Mouse (Mus musculus) heart, embryonic 15.5 days (tissue): ENCODE measurements around the gene Zic4. TPM values are rescaled to one million over a fixed set of nuclear protein-coding genes. Genes with fewer than 3 reads are reported as not detected.

Experiments
- ATAC-seq: fragments of 200-750 bp; cut with Nextera tagmentation; replicated peaks from 2 replicates; pipeline ENCODE4 v1.8.0; 2017; ENCODE audit warnings: low read depth, moderate TSS enrichment; ENCODE audit not compliant: insufficient number of reproducible peaks, insufficient read depth, low FRiP score
- H3K27ac ChIP-seq: fragments of 300-500 bp; sonication (generic); 2 replicates; pipeline ENCODE4 v1.5.1; 2015; ENCODE audit warnings: mild to moderate bottlenecking, inconsistent platforms
- H3K27me3 ChIP-seq: fragments of 300-500 bp; sonication (generic); 2 replicates; pipeline ENCODE4 v1.6.1; 2015; ENCODE audit warnings: inconsistent platforms
- H3K36me3 ChIP-seq: fragments of 300-500 bp; sonication (generic); 2 replicates; pipeline ENCODE4 v1.6.1; 2015; ENCODE audit warnings: mild to moderate bottlenecking, inconsistent platforms
- H3K4me1 ChIP-seq: fragments of 300-500 bp; sonication (generic); replicated peaks from 2 replicates; pipeline ENCODE4 v1.6.1; 2015; ENCODE audit warnings: inconsistent platforms
- H3K4me2 ChIP-seq: fragments of 300-500 bp; sonication (generic); 2 replicates; pipeline ENCODE4 v1.6.1; 2015; ENCODE audit warnings: inconsistent platforms, mild to moderate bottlenecking, moderate library complexity
- H3K4me3 ChIP-seq: fragments of 300-500 bp; sonication (generic); 2 replicates; pipeline ENCODE4 v1.5.1; 2015; ENCODE audit warnings: mild to moderate bottlenecking, inconsistent platforms
- H3K9ac ChIP-seq: fragments of 300-500 bp; sonication (generic); 2 replicates; pipeline ENCODE4 v1.6.1; 2015; ENCODE audit warnings: mild to moderate bottlenecking, inconsistent platforms
- H3K9me3 ChIP-seq: fragments of 300-500 bp; sonication (generic); replicated peaks from 2 replicates; pipeline ENCODE4 v1.6.1; 2016; ENCODE audit warnings: inconsistent platforms
- WGBS: fragments of 180-500 bp; shearing (Covaris S2); methylation state at CpG from one replicate; pipeline ENCODE4 v1.1.7; 2015; ENCODE audit warnings: mixed read lengths; 5-methylcytosine and 5-hydroxymethylcytosine counted together
- polyA plus RNA-seq: library from polyadenylated mRNA; unstranded; fragments of >200 nt; fragmentation: Nextera tagmentation; extraction: Ambion mirVana; gene quantifications from 2 replicates; pipeline ENCODE4 v1.2.1, GENCODE M21; 2015

Gene Zic4
- polyA plus RNA-seq, 1 experiment from 2014 or later: not detected

GRCm38 (mm10) chr9:91364971-91365501, 2.8 kb downstream of the Zic4 start:
- Histone ChIP-seq H3K9ac (no peak overlapping the region), H3K4me2 (peak overlapping the region; percentile 56), H3K27me3 (peaks cover 95% of the 10 kb centered on the region), H3K36me3 (no peaks in the 10 kb centered on the region), H3K4me3 (peak overlapping the region; percentile 41), H3K9me3 (no peaks in the 10 kb centered on the region), H3K4me1 (peaks cover 26% of the 10 kb centered on the region), H3K27ac (no peak overlapping the region)
- ATAC-seq: 0 out of 2 replicates have a peak, but pooled peaks have one; percentile 7
- 1% methylated on average over 37 of the region's 42 CpGs for WGBS

GRCm38 (mm10) chr9:91365664-91366063, 3.5 kb downstream of the Zic4 start, which contains the start of gene Zic1:
Zic1 (minus strand) TSS chr9:91365810.
- no peaks in the 10 kb centered on the region for H3K36me3 ChIP-seq
- H3K4me2 ChIP-seq: peak within 1 kb of the TSS; percentile 56
- no peak for ATAC-seq
- no peak within 1 kb of the TSS for H3K9ac ChIP-seq
- WGBS: 2% methylated on average over 33 of the region's 33 CpGs
- peaks cover 95% of the 10 kb centered on the region for H3K27me3 ChIP-seq
- H3K27ac ChIP-seq: no peak within 1 kb of the TSS
- H3K4me1 ChIP-seq: peaks cover 26% of the 10 kb centered on the region
- no peaks in the 10 kb centered on the region for H3K9me3 ChIP-seq
- peak within 1 kb of the TSS; percentile 41 for H3K4me3 ChIP-seq

GRCm38 (mm10) chr9:91366226-91366998, 4.2 kb downstream of the Zic4 start:
- Histone ChIP-seq H3K27ac (no peak overlapping the region), H3K36me3 (no peaks in the 10 kb centered on the region), H3K9me3 (no peaks in the 10 kb centered on the region), H3K4me1 (peaks cover 26% of the 10 kb centered on the region), H3K4me2 (no peak overlapping the region), H3K4me3 (no peak overlapping the region), H3K9ac (no peak overlapping the region), H3K27me3 (peaks cover 95% of the 10 kb centered on the region)
- under 1% methylated on average over 17 of the region's 18 CpGs for WGBS
- ATAC-seq: no peak

GRCm38 (mm10) chr9:91366999-91367811, 5.0 kb downstream of the Zic4 start:
- 4% methylated on average over 30 of the region's 30 CpGs for WGBS
- H3K27ac ChIP-seq: no peak overlapping the region
- peaks cover 20% of the 10 kb centered on the region for H3K4me1 ChIP-seq
- H3K9ac ChIP-seq: no peak overlapping the region
- no peak for ATAC-seq
- no peak overlapping the region for H3K4me2 ChIP-seq
- H3K27me3 ChIP-seq: peaks cover 95% of the 10 kb centered on the region
- no peak overlapping the region for H3K4me3 ChIP-seq
- no peaks in the 10 kb centered on the region for H3K36me3 ChIP-seq
- H3K9me3 ChIP-seq: no peaks in the 10 kb centered on the region

GRCm38 (mm10) chr9:91368150-91368549, 5.9 kb downstream of the Zic4 start:
- Histone ChIP-seq H3K27me3 (peaks cover 95% of the 10 kb centered on the region), H3K4me3 (no peak overlapping the region), H3K9me3 (no peaks in the 10 kb centered on the region), H3K27ac (no peak overlapping the region), H3K36me3 (no peaks in the 10 kb centered on the region), H3K4me2 (no peak overlapping the region), H3K4me1 (peaks cover 17% of the 10 kb centered on the region), H3K9ac (no peak overlapping the region)
- 5% methylated on average over 3 of the region's 3 CpGs for WGBS
- no peak for ATAC-seq

GRCm38 (mm10) chr9:91368946-91369292, 6.7 kb downstream of the Zic4 start:
- H3K9ac ChIP-seq: no peak overlapping the region
- H3K27ac ChIP-seq: no peak overlapping the region
- peaks cover 17% of the 10 kb centered on the region for H3K4me1 ChIP-seq
- 7% methylated on average over 13 of the region's 13 CpGs for WGBS
- no peak for ATAC-seq
- no peaks in the 10 kb centered on the region for H3K9me3 ChIP-seq
- peaks cover 92% of the 10 kb centered on the region for H3K27me3 ChIP-seq
- H3K4me2 ChIP-seq: no peak overlapping the region
- H3K4me3 ChIP-seq: no peak overlapping the region
- no peaks in the 10 kb centered on the region for H3K36me3 ChIP-seq

- H3K4me2 ChIP-seq: no peak overlapping the region
- 6% methylated on average over 25 of the region's 26 CpGs for WGBS
Observed at GRCm38 (mm10) chr9:91369293-91369991, 7.2 kb downstream of the Zic4 start.

GRCm38 (mm10) chr9:91370191-91370708, 8.0 kb downstream of the Zic4 start:
- no peak for ATAC-seq
- H3K27ac ChIP-seq: no peak overlapping the region
- H3K27me3 ChIP-seq: peaks cover 92% of the 10 kb centered on the region
- no peaks in the 10 kb centered on the region for H3K36me3 ChIP-seq
- H3K9ac ChIP-seq: no peak overlapping the region
- no peak overlapping the region for H3K4me2 ChIP-seq
- no peak overlapping the region for H3K4me3 ChIP-seq
- peaks cover 4% of the 10 kb centered on the region for H3K4me1 ChIP-seq
- 17% methylated on average over 6 of the region's 6 CpGs for WGBS
- no peaks in the 10 kb centered on the region for H3K9me3 ChIP-seq

More at GRCm38 (mm10) chr9:91369293-91369991, 7.2 kb downstream of the Zic4 start:
- Histone ChIP-seq H3K4me3 (no peak overlapping the region), H3K27me3 (peaks cover 92% of the 10 kb centered on the region), H3K36me3 (no peaks in the 10 kb centered on the region), H3K4me1 (peaks cover 12% of the 10 kb centered on the region), H3K9me3 (no peaks in the 10 kb centered on the region), H3K9ac (no peak overlapping the region), H3K27ac (no peak overlapping the region)
- no peak for ATAC-seq

- H3K27me3 ChIP-seq: peaks cover 95% of the 10 kb centered on the region
- no peak for ATAC-seq
- H3K4me1 ChIP-seq: no peaks in the 10 kb centered on the region
Observed at GRCm38 (mm10) chr9:91371011-91371410, 8.8 kb downstream of the Zic4 start.

GRCm38 (mm10) chr9:91371608-91372007, 9.4 kb downstream of the Zic4 start:
- no peaks in the 10 kb centered on the region for H3K36me3 ChIP-seq
- H3K4me3 ChIP-seq: no peak overlapping the region
- H3K9ac ChIP-seq: no peak overlapping the region
- no peak overlapping the region for H3K27ac ChIP-seq
- no peaks in the 10 kb centered on the region for H3K4me1 ChIP-seq
- H3K4me2 ChIP-seq: no peak overlapping the region
- H3K27me3 ChIP-seq: peaks cover 96% of the 10 kb centered on the region
- ATAC-seq: no peak
- WGBS: 14% methylated on average over 4 of the region's 4 CpGs
- no peaks in the 10 kb centered on the region for H3K9me3 ChIP-seq

More at GRCm38 (mm10) chr9:91371011-91371410, 8.8 kb downstream of the Zic4 start:
- H3K9ac ChIP-seq: no peak overlapping the region
- H3K9me3 ChIP-seq: no peaks in the 10 kb centered on the region
- H3K4me3 ChIP-seq: no peak overlapping the region
- H3K36me3 ChIP-seq: no peaks in the 10 kb centered on the region
- no peak overlapping the region for H3K4me2 ChIP-seq
- no peak overlapping the region for H3K27ac ChIP-seq
